Mouse (Mus musculus): ENCODE data around the gene Csrp2. TPM values are rescaled to one million over a fixed set of nuclear protein-coding genes. Genes with fewer than 3 reads are reported as not detected.

Gene Csrp2
- total and polyA plus RNA-seq, 3 experiments, result 4.8 to 19.6 TPM; not detected in 1

GRCm38 (mm10) chr10:110876956-110877355 is 42.6 kb upstream of the Csrp2 start:
- H3K79me2 ChIP-seq (ENCODE audit: control insufficient read depth, insufficient read depth, low read length, poor library complexity), result no peaks in the 10 kb centered on the region
- H3K4me1 ChIP-seq (ENCODE audit: control insufficient read depth in 1 of 2, insufficient read depth in 2 of 2, low read length in 2 of 2), result no peaks in the 10 kb centered on the region
- H3K36me3 ChIP-seq (ENCODE audit: control insufficient read depth in 1 of 2, insufficient read depth in 2 of 2, low read length in 2 of 2), result no peaks in the 10 kb centered on the region
- H3K4me3 ChIP-seq (ENCODE audit: control insufficient read depth in 1 of 2, insufficient read depth in 1 of 2, low read depth in 2 of 2, low read length in 2 of 2), result no peak overlapping the region
- peaks cover 4 to 7% of the 10 kb centered on the region in 2 experiments for H3K27me3 ChIP-seq (ENCODE audit: control insufficient read depth in 1 of 2, insufficient read depth in 2 of 2, low read length in 2 of 2)
- no peaks in the 10 kb centered on the region for H3K9me3 ChIP-seq (replicated peaks; ENCODE audit: insufficient read depth, low read length)
- H3K27ac ChIP-seq (ENCODE audit: control insufficient read depth, low read depth, low read length), result no peak overlapping the region
- H3K9ac ChIP-seq (ENCODE audit: control insufficient read depth, low read depth, low read length, poor library complexity, severe bottlenecking), result no peak overlapping the region
- TF ChIP-seq TCF12 (IDR thresholded peaks at IDR 0.05; ENCODE audit: low read depth, low read length) (no peak), ZNF384 (IDR thresholded peaks at IDR 0.05; ENCODE audit: low read depth, low read length) (no peak), ZC3H11A (IDR thresholded peaks at IDR 0.05; ENCODE audit: low read depth, low read length) (no peak), SIN3A (IDR thresholded peaks at IDR 0.05; ENCODE audit: low read length) (no peak), ETS1 (IDR thresholded peaks at IDR 0.05; ENCODE audit: low read depth, low read length) (no peak), HCFC1 (IDR thresholded peaks at IDR 0.05; ENCODE audit: low read depth, low read length) (no peak), ZKSCAN1 (IDR thresholded peaks at IDR 0.05; ENCODE audit: low read depth, low read length) (no peak), MYB (IDR thresholded peaks at IDR 0.05; ENCODE audit: low read depth, low read length) (no peak), MAZ (IDR thresholded peaks at IDR 0.05; ENCODE audit: low read depth, low read length) (no peak), MXI1 (IDR thresholded peaks at IDR 0.05; ENCODE audit: low read depth, low read length) (no peak), RAD21 (IDR thresholded peaks at IDR 0.05; ENCODE audit: low read depth, low read length) (no peak), MYC (IDR thresholded peaks at IDR 0.05; ENCODE audit: low read depth, low read length) (no peak)
- DNase-seq (ENCODE audit: low read depth, low spot score), result no peak

- TF ChIP-seq TBP (IDR thresholded peaks at IDR 0.05; ENCODE audit: low read depth, low read length) (no peak), EP300 (IDR thresholded peaks at IDR 0.05; ENCODE audit: low read depth in 1 of 2, low read length in 2 of 2) (no peak), MEF2A (IDR thresholded peaks at IDR 0.05; ENCODE audit: extremely low read depth, insufficient replicate concordance, low read depth, low read length, poor library complexity, severe bottlenecking) (no peak)
- Histone ChIP-seq H3K4me1 (ENCODE audit: control insufficient read depth in 1 of 2, insufficient read depth in 2 of 2, low read length in 2 of 2) (no peaks in the 10 kb centered on the region), H3K79me2 (ENCODE audit: control insufficient read depth, insufficient read depth, low read length, poor library complexity) (no peaks in the 10 kb centered on the region), H3K27ac (ENCODE audit: control insufficient read depth, low read depth, low read length) (no peak overlapping the region), H3K27me3 (ENCODE audit: control insufficient read depth in 1 of 2, insufficient read depth in 2 of 2, low read length in 2 of 2) (peaks cover 6 to 7% of the 10 kb centered on the region in 2 experiments), H3K4me3 (ENCODE audit: control insufficient read depth in 1 of 2, insufficient read depth in 1 of 2, low read depth in 2 of 2, low read length in 2 of 2) (no peak overlapping the region), H3K9ac (ENCODE audit: control insufficient read depth, low read depth, low read length, poor library complexity, severe bottlenecking) (no peak overlapping the region), H3K9me3 (replicated peaks; ENCODE audit: insufficient read depth, low read length) (no peaks in the 10 kb centered on the region), H3K36me3 (ENCODE audit: control insufficient read depth in 1 of 2, insufficient read depth in 2 of 2, low read length in 2 of 2) (no peaks in the 10 kb centered on the region)
- no peak for DNase-seq (ENCODE audit: low read depth, low spot score)
Observed at GRCm38 (mm10) chr10:110877851-110878250, 41.7 kb upstream of the Csrp2 start.

- no peak overlapping the region for H3K9ac ChIP-seq (ENCODE audit: control insufficient read depth, low read depth, low read length, poor library complexity, severe bottlenecking)
- H3K4me1 ChIP-seq (ENCODE audit: control insufficient read depth in 1 of 2, insufficient read depth in 2 of 2, low read length in 2 of 2), result no peaks in the 10 kb centered on the region
- H3K79me2 ChIP-seq (ENCODE audit: control insufficient read depth, insufficient read depth, low read length, poor library complexity), result no peaks in the 10 kb centered on the region
- H3K27me3 ChIP-seq (ENCODE audit: control insufficient read depth in 1 of 2, insufficient read depth in 2 of 2, low read length in 2 of 2), result peaks cover 6 to 7% of the 10 kb centered on the region in 2 experiments
- TF ChIP-seq ZC3H11A (IDR thresholded peaks at IDR 0.05; ENCODE audit: low read depth, low read length) (no peak), USF2 (IDR thresholded peaks at IDR 0.05; ENCODE audit: borderline replicate concordance in 1 of 2, insufficient read depth in 1 of 2, low read depth in 1 of 2, low read length in 2 of 2) (no peak), RCOR1 (IDR thresholded peaks at IDR 0.05; ENCODE audit: low read depth, low read length) (no peak), ETS1 (IDR thresholded peaks at IDR 0.05; ENCODE audit: low read depth, low read length) (no peak), NELFE (IDR thresholded peaks at IDR 0.05; ENCODE audit: low read depth, low read length) (no peak), MXI1 (IDR thresholded peaks at IDR 0.05; ENCODE audit: low read depth, low read length) (no peak), POLR2AphosphoS2 (IDR thresholded peaks at IDR 0.05; ENCODE audit: low read length) (no peak), USF1 (IDR thresholded peaks at IDR 0.05; ENCODE audit: low read depth, low read length) (no peak), TBP (IDR thresholded peaks at IDR 0.05; ENCODE audit: low read depth, low read length) (no peak), TAL1 (IDR thresholded peaks at IDR 0.05; ENCODE audit: low read length) (no peak), RAD21 (IDR thresholded peaks at IDR 0.05; ENCODE audit: low read depth, low read length) (no peak), MEF2A (IDR thresholded peaks at IDR 0.05; ENCODE audit: extremely low read depth, insufficient replicate concordance, low read depth, low read length, poor library complexity, severe bottlenecking) (no peak), CHD1 (IDR thresholded peaks at IDR 0.05; ENCODE audit: low read depth, low read length) (no peak), ZMIZ1 (IDR thresholded peaks at IDR 0.05; ENCODE audit: low read depth, low read length) (no peak), SIN3A (IDR thresholded peaks at IDR 0.05; ENCODE audit: low read length) (no peak)
- no peak overlapping the region for H3K27ac ChIP-seq (ENCODE audit: control insufficient read depth, low read depth, low read length)
- H3K9me3 ChIP-seq (replicated peaks; ENCODE audit: insufficient read depth, low read length), result no peaks in the 10 kb centered on the region
- no peaks in the 10 kb centered on the region for H3K36me3 ChIP-seq (ENCODE audit: control insufficient read depth in 1 of 2, insufficient read depth in 2 of 2, low read length in 2 of 2)
- no peak for DNase-seq (ENCODE audit: low read depth, low spot score)
- H3K4me3 ChIP-seq (ENCODE audit: control insufficient read depth in 1 of 2, insufficient read depth in 1 of 2, low read depth in 2 of 2, low read length in 2 of 2), result no peak overlapping the region
Observed at GRCm38 (mm10) chr10:110878641-110879040, 40.9 kb upstream of the Csrp2 start.
